Mouse (Mus musculus): ENCODE results near the gene Lrrc31. TPM values are rescaled to one million over a fixed set of nuclear protein-coding genes. Genes with fewer than 3 reads are reported as not detected.

The Lrrc31 gene
- not detected for polyA plus RNA-seq (2014; fragmentation: Illumina TruSeq; extraction: RNeasy Lipid Tissue Mini Kit (QIAGEN cat#74804); ENCODE audit: low read depth, low replicate concordance)

DNA sequence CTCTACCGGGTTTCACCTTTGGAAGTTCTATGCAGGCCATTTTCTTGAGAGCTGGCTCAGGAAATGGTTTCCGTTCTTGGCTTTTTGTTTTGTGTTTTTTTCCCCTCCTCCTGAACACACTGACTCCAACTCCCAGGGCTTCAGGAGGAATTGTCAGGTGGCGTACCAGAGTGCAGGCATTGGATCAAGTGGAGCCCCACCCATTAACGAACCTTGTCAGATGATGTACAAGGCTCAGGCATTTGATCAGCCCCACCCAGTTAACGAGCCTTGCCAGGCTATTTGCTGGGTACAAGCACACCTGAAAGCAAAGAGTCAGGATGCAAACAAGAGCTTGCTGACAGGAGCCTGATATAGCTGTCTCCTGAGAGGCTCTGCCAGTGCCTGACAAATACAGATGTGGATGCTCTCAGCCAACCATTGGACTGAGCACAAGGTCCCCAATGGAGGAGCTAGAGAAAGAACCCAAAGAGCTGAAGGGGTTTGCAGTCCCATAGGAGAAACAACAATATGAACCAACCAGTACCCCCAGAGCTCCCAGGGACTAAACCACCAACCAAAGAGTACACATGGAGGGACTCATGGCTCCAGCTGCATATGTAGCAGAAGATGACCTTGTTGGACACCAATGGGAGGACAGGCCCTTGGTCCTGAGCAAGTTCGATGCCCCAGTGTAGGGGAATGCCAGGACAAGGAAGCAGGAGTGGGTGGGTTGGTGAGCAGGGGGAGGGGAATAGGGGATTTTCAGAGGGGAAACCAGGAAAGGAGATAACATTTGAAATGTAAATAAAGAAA lies at the start of gene Lrrc31:
Gene Lrrc31 (minus strand): TSS at position 133 of the 795 bp plus-strand sequence.

DNA sequence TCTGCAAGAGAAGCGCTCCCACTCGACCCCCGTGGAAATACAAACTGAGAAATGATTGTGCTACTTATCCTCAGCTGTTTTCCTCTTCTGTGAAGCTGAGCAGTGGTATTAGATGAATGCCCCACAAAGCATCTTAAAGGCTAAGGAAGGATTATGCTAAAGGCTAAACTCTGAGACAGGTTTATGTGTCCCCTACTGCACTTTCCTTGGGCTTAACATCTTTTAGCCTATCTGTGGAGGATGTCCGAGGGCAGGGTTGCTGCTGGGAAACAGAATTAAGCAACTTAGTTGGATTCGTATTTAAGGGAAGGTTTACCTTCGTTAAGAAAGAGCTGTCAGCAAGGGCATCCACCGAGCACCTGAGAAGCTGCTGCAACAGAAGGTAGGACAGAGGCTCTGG lies 46.4 kb upstream of the Lrrc31 start, which contains the start of gene Samd7:
Gene Samd7 (plus strand): TSS at position 288 of the 400 bp plus-strand sequence.

DNA sequence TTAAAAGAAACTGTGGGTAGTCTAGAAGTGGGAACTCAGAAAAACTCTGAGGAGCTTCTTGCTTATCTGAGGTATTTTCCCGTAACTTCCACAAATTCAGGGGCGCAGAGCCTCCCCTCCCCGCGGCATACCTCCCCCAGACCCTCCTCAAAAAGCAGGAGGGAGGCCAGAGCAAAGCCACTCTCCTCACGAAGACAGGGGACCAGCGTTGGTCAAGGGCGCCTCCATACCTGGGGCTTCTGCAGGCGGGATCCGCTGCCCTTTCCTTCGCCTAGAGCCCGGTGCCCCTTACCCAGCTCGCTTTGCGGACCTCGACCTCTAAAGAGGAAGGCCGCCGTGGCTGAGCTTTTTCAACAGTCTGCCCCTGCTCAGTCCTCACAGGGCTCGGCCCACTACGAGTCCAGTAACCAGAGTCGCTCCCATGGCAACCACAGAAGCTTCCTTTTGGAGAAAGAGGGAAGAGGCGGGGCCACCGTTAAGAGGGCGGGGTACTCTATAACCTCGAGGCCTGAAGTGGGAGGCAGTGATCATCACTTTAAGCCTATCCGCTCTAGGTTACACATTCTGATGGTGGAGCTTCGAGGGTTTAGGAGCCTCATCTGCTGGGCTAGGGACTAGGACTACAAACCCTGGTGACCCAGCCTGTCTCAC lies 52.1 kb downstream of the Lrrc31 start, which contains the start of gene Lrrc34:
Gene Lrrc34 (minus strand): TSS at position 430 of the 651 bp plus-strand sequence.

DNA sequence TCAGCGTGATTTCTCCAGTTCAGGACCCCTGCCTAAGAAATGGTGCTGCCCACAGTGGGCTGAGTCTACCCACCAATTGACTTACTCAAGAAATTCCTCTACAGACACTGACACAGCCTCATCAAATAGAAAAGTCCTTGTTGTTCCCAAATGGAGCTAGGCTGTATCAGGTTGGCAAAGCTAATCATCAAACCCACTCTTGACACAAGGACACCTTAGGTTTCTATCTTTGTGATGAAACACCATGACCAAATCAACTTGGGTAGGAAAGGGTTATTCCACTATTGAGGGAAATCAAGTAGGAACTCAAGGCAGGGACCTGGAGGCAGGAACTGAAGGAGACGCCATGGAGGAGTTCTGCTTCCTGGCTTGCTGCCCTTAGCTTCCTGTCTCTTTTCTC lies 55.4 kb downstream of the Lrrc31 start, which contains the start of gene Lrriq4:
Gene Lrriq4 (plus strand): TSS at position 301 of the 400 bp plus-strand sequence.

Other genes starting within 250 kb of the Lrrc31 start
- 0.93 TPM for gene Mecom, start 151.8 kb downstream of the Lrrc31 start, polyA plus RNA-seq (2014; fragmentation: Illumina TruSeq; extraction: RNeasy Lipid Tissue Mini Kit (QIAGEN cat#74804); ENCODE audit: low read depth, low replicate concordance)
- not detected for gene Actrt3, start 99.9 kb downstream of the Lrrc31 start, polyA plus RNA-seq (2014; fragmentation: Illumina TruSeq; extraction: RNeasy Lipid Tissue Mini Kit (QIAGEN cat#74804); ENCODE audit: low read depth, low replicate concordance)
- gene Mynn, start 97.8 kb downstream of the Lrrc31 start, polyA plus RNA-seq (2014; fragmentation: Illumina TruSeq; extraction: RNeasy Lipid Tissue Mini Kit (QIAGEN cat#74804); ENCODE audit: low read depth, low replicate concordance): 17.5 TPM
- gene Lrriq4, start 55.3 kb downstream of the Lrrc31 start, polyA plus RNA-seq (2014; fragmentation: Illumina TruSeq; extraction: RNeasy Lipid Tissue Mini Kit (QIAGEN cat#74804); ENCODE audit: low read depth, low replicate concordance): not detected
- not detected for gene Lrrc34, start 52.0 kb downstream of the Lrrc31 start, polyA plus RNA-seq (2014; fragmentation: Illumina TruSeq; extraction: RNeasy Lipid Tissue Mini Kit (QIAGEN cat#74804); ENCODE audit: low read depth, low replicate concordance)
- gene Samd7, start 46.5 kb upstream of the Lrrc31 start, polyA plus RNA-seq (2014; fragmentation: Illumina TruSeq; extraction: RNeasy Lipid Tissue Mini Kit (QIAGEN cat#74804); ENCODE audit: low read depth, low replicate concordance): not detected
- gene Sec62, start 93.0 kb upstream of the Lrrc31 start, polyA plus RNA-seq (2014; fragmentation: Illumina TruSeq; extraction: RNeasy Lipid Tissue Mini Kit (QIAGEN cat#74804); ENCODE audit: low read depth, low replicate concordance): 166 TPM
- 1.1 TPM for gene Gpr160, start 156.1 kb upstream of the Lrrc31 start, polyA plus RNA-seq (2014; fragmentation: Illumina TruSeq; extraction: RNeasy Lipid Tissue Mini Kit (QIAGEN cat#74804); ENCODE audit: low read depth, low replicate concordance)

Data from liver, adult 10 weeks (tissue).